Mouse (Mus musculus) MEL (cell line): ENCODE data around the gene Caly.

ENCODE experiments used
- CHD1 ChIP-seq: IDR thresholded peaks from 2 replicates; pipeline ENCODE4 v1.6.1; 2012; ENCODE audit warnings: low read depth, mild to moderate bottlenecking, inconsistent platforms, low read length, improper control_type of control experiment
- CTCF ChIP-seq, 3 experiments: IDR thresholded peaks in 2 of 3; conservative IDR thresholded peaks in 1 of 3; 2 replicates each; pipeline ENCODE4 v1.5.1; 2011 to 2012; ENCODE audit warnings: low read length in 3 of 3, low read depth in 2 of 3, mild to moderate bottlenecking in 2 of 3, improper control_type of control experiment in 1 of 3, inconsistent platforms in 1 of 3, mixed read lengths in 1 of 3, moderate library complexity in 1 of 3; ENCODE audit not compliant: control insufficient read depth in 1 of 3, insufficient read depth in 1 of 3, poor library complexity in 1 of 3, severe bottlenecking in 1 of 3
- E2F4 ChIP-seq: IDR thresholded peaks from 2 replicates; pipeline ENCODE4 v1.6.1; 2011; ENCODE audit warnings: low read depth, low read length, improper control_type of control experiment, borderline replicate concordance
- ELF1 ChIP-seq: IDR thresholded peaks from 2 replicates; pipeline ENCODE4 v1.6.1; 2014; ENCODE audit warnings: low read depth, mild to moderate bottlenecking, inconsistent platforms, low read length, improper control_type of control experiment, moderate library complexity
- MAX ChIP-seq: IDR thresholded peaks from 2 replicates; pipeline ENCODE4 v1.6.1; 2011; ENCODE audit warnings: low read length, improper control_type of control experiment
- POLR2A ChIP-seq, 2 experiments: IDR thresholded peaks; 2 replicates each; pipeline ENCODE4 v1.6.1; 2011 to 2012; ENCODE audit warnings: low read length in 2 of 2, mild to moderate bottlenecking in 2 of 2, control low read depth in 1 of 2, improper control_type of control experiment in 1 of 2, low read depth in 1 of 2, moderate library complexity in 1 of 2; ENCODE audit not compliant: control insufficient read depth in 1 of 2, insufficient read depth in 1 of 2, poor library complexity in 1 of 2

- TF ChIP-seq CHD1 = no peak
- no peak for TF ChIP-seq CTCF (IDR thresholded peaks at IDR 0.05 in 2 of 3, conservative IDR thresholded peaks at IDR 0.05 in 1 of 3; ENCODE audit: control insufficient read depth in 1 of 3, insufficient read depth in 1 of 3, low read depth in 2 of 3, low read length in 3 of 3, poor library complexity in 1 of 3, severe bottlenecking in 1 of 3)
- no peak for TF ChIP-seq ELF1
- TF ChIP-seq POLR2A (IDR thresholded peaks at IDR 0.05; ENCODE audit: control insufficient read depth in 1 of 2, insufficient read depth in 1 of 2, low read depth in 1 of 2, low read length in 2 of 2, poor library complexity in 1 of 2) = peak in 1 of 2 experiments; percentile 44; a peak in 1 of 4 replicates
- TF ChIP-seq MAX = peak; percentile 43; the same call in 1 of the 2 replicates
- TF ChIP-seq E2F4 = no peak
Measured at GRCm38 (mm10) chr7:140077698-140078097, 4.7 kb downstream of the Caly start.
